Mouse (Mus musculus) liver, postnatal 0 days (tissue): ENCODE data around the gene Lat.

Experiments
- CTCF ChIP-seq: sonication (generic); IDR thresholded peaks from 2 replicates; pipeline ENCODE4 v1.5.1; 2016; ENCODE audit warnings: antibody characterized with exemption, low read depth
- EP300 ChIP-seq: IDR thresholded peaks from 2 replicates; pipeline ENCODE4 v1.6.1; 2016; ENCODE audit warnings: antibody characterized with exemption, low read depth, mild to moderate bottlenecking

GRCm38 (mm10) chr7:126416615-126417014, 47.2 kb upstream of the Lat start:
- TF ChIP-seq CTCF (no peak), EP300 (no peak)
